Mouse (Mus musculus): ENCODE measurements around the gene Syne1.

The Syne1 gene

GRCm38 (mm10) chr10:5309961-5310713 is 241.1 kb downstream of the Syne1 start:
- in situ Hi-C loops (cut with MboI; ENCODE audit: low sequenced_read_pairs) = no loop called here

- in situ Hi-C loops (cut with MboI; ENCODE audit: low sequenced_read_pairs) = no loop called here
These were observed 241.9 kb downstream of the Syne1 start for GRCm38 (mm10) chr10:5309398-5309797.

- in situ Hi-C loops (cut with MboI; ENCODE audit: low sequenced_read_pairs) = no loop called here
These were observed 245.7 kb downstream of the Syne1 start for GRCm38 (mm10) chr10:5305555-5305954.

- in situ Hi-C loops (cut with MboI; ENCODE audit: low sequenced_read_pairs) = no loop called here
These were observed 255.9 kb downstream of the Syne1 start for GRCm38 (mm10) chr10:5295291-5295891.

- in situ Hi-C loops (cut with MboI; ENCODE audit: low sequenced_read_pairs) = no loop called here
These were observed 261.7 kb downstream of the Syne1 start for GRCm38 (mm10) chr10:5289575-5289909.

GRCm38 (mm10) chr10:5288716-5289574 is 262.3 kb downstream of the Syne1 start:
- in situ Hi-C loops (cut with MboI; ENCODE audit: low sequenced_read_pairs) = no loop called here

- in situ Hi-C loops (cut with MboI; ENCODE audit: low sequenced_read_pairs) = no loop called here
These were observed 263.0 kb downstream of the Syne1 start for GRCm38 (mm10) chr10:5288262-5288661.

- in situ Hi-C loops (cut with MboI; ENCODE audit: low sequenced_read_pairs) = no loop called here
These were observed 275.5 kb downstream of the Syne1 start for GRCm38 (mm10) chr10:5275769-5276168.

GRCm38 (mm10) chr10:5270641-5271040 is 280.6 kb downstream of the Syne1 start:
- in situ Hi-C loops (cut with MboI; ENCODE audit: low sequenced_read_pairs) = no loop called here

- in situ Hi-C loops (cut with MboI; ENCODE audit: low sequenced_read_pairs) = no loop called here
These were observed 286.9 kb downstream of the Syne1 start for GRCm38 (mm10) chr10:5264418-5264817.

- in situ Hi-C loops (cut with MboI; ENCODE audit: low sequenced_read_pairs) = no loop called here
These were observed 288.6 kb downstream of the Syne1 start for GRCm38 (mm10) chr10:5262636-5263035.

- in situ Hi-C loops (cut with MboI; ENCODE audit: low sequenced_read_pairs) = no loop called here
These were observed 294.6 kb downstream of the Syne1 start for GRCm38 (mm10) chr10:5256686-5257085.

GRCm38 (mm10) chr10:5253752-5254151 is 297.5 kb downstream of the Syne1 start:
- in situ Hi-C loops (cut with MboI; ENCODE audit: low sequenced_read_pairs) = no loop called here

GRCm38 (mm10) chr10:5250702-5251101 is 300.6 kb downstream of the Syne1 start:
- in situ Hi-C loops (cut with MboI; ENCODE audit: low sequenced_read_pairs) = no loop called here

GRCm38 (mm10) chr10:5239680-5240079 is 311.6 kb downstream of the Syne1 start:
- in situ Hi-C loops (cut with MboI; ENCODE audit: low sequenced_read_pairs) = no loop called here

- in situ Hi-C loops (cut with MboI; ENCODE audit: low sequenced_read_pairs) = no loop called here
These were observed 314.4 kb downstream of the Syne1 start for GRCm38 (mm10) chr10:5236926-5237325.

- in situ Hi-C loops (cut with MboI; ENCODE audit: low sequenced_read_pairs) = no loop called here
These were observed 315.1 kb downstream of the Syne1 start for GRCm38 (mm10) chr10:5236171-5236570.

- in situ Hi-C loops (cut with MboI; ENCODE audit: low sequenced_read_pairs) = no loop called here
These were observed 316.4 kb downstream of the Syne1 start for GRCm38 (mm10) chr10:5234721-5235501.

GRCm38 (mm10) chr10:5229129-5229528 is 322.2 kb downstream of the Syne1 start:
- in situ Hi-C loops (cut with MboI; ENCODE audit: low sequenced_read_pairs) = no loop called here

- in situ Hi-C loops (cut with MboI; ENCODE audit: low sequenced_read_pairs) = no loop called here
These were observed 323.7 kb downstream of the Syne1 start for GRCm38 (mm10) chr10:5227395-5228076.
